Mouse (Mus musculus) G1E (cell line): ENCODE measurements at regions not wholly inside any gene's neighbourhood (a gene's known extent, or its start where the extent isn't known, plus 50 kb on each side); places are given as distances from the start of the nearest gene placed in this dataset.

Experiments used
- CTCF ChIP-seq: IDR thresholded peaks from 2 replicates; pipeline ENCODE4 v1.5.1; 2012; ENCODE audit warnings: low read depth, low read length, inconsistent platforms, mixed read lengths
- GATA1 ChIP-seq: IDR thresholded peaks from 2 replicates; pipeline ENCODE4 v1.6.1; 2012; ENCODE audit warnings: borderline replicate concordance, low read length, inconsistent platforms, mixed read lengths

GRCm38 (mm10) chr12:25309234-25309633, 212.3 kb upstream of the Id2 start:
- TF ChIP-seq CTCF = no peak
- TF ChIP-seq GATA1 = no peak
